Mouse (Mus musculus) bone marrow macrophage, adult 2 months (primary cell): ENCODE data around the gene Stac.

ENCODE experiments used
- CTCF ChIP-seq: IDR thresholded peaks from 2 replicates; pipeline ENCODE4 v1.5.1; 2012; ENCODE audit warnings: low read depth, mild to moderate bottlenecking, low read length, moderate library complexity
- POLR2A ChIP-seq: IDR thresholded peaks from 2 replicates; pipeline ENCODE4 v1.6.1; 2012; ENCODE audit warnings: mild to moderate bottlenecking, low read depth, low read length, borderline replicate concordance

DNA sequence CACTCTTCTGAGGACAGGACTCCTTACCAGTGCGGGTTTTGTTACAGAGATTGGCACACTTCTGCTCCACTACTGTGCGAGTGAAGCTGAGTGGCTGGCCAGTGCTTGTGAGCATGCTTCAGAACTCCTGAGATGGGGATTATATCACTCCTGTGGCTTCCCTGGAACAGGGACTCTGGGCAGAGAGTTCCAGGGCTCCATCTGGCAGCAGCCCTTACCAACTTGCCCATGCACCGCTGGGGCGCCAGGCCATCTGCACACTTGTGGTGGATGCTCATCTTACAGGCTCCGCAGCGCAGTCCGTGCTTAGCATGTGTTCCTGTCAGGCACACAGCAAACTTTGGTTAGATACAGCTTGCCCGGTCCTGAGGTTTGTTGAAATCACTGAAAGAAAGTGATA is 83.5 kb downstream of the Stac start:
- TF ChIP-seq POLR2A (no peak), CTCF (no peak)
